Mouse (Mus musculus) embryonic facial prominence, embryonic 11.5 days (tissue): Measurements from ENCODE around the gene Foxa1. TPM values are rescaled to one million over a fixed set of nuclear protein-coding genes. Genes with fewer than 3 reads are reported as not detected.

ENCODE experiments used
- ATAC-seq: fragments of 200-750 bp; cut with Nextera tagmentation; replicated peaks from 2 replicates; pipeline ENCODE4 v1.8.0; 2017; ENCODE audit warnings: low read depth; ENCODE audit not compliant: insufficient number of reproducible peaks, low FRiP score, low TSS enrichment
- DNase-seq: peaks from one replicate; pipeline ENCODE4 v3.0.0-alpha.2; 2015; ENCODE audit warnings: low spot score
- H3K27ac ChIP-seq: fragments of 300-500 bp; sonication (generic); replicated peaks from 2 replicates; pipeline ENCODE4 v1.5.1; 2014; ENCODE audit warnings: mild to moderate bottlenecking, low read depth, low read length, control low read depth
- H3K27me3 ChIP-seq: fragments of 300-500 bp; sonication (generic); 2 replicates; pipeline ENCODE4 v1.6.1; 2014; ENCODE audit warnings: mild to moderate bottlenecking, low read length, moderate library complexity, mixed read lengths; ENCODE audit not compliant: control insufficient read depth, insufficient read depth
- H3K36me3 ChIP-seq: fragments of 300-500 bp; sonication (generic); replicated peaks from 2 replicates; pipeline ENCODE4 v1.6.1; 2014; ENCODE audit warnings: low read depth, mild to moderate bottlenecking, low read length, moderate library complexity, mixed read lengths; ENCODE audit not compliant: control insufficient read depth, insufficient read depth
- H3K4me1 ChIP-seq: fragments of 300-500 bp; sonication (generic); 2 replicates; pipeline ENCODE4 v1.6.1; 2014; ENCODE audit warnings: low read length, mixed read lengths; ENCODE audit not compliant: control insufficient read depth, insufficient read depth
- H3K4me2 ChIP-seq: fragments of 300-500 bp; sonication (generic); 2 replicates; pipeline ENCODE4 v1.6.1; 2014; ENCODE audit warnings: low read depth, mild to moderate bottlenecking, control low read depth, low read length, moderate library complexity
- H3K4me3 ChIP-seq: fragments of 300-500 bp; sonication (generic); 2 replicates; pipeline ENCODE4 v1.5.1; 2014; ENCODE audit warnings: low read depth, low read length, control low read depth
- H3K9ac ChIP-seq: fragments of 300-500 bp; sonication (generic); replicated peaks from 2 replicates; pipeline ENCODE4 v1.6.1; 2014; ENCODE audit warnings: mild to moderate bottlenecking, control low read depth, low read length
- H3K9me3 ChIP-seq: fragments of 300-500 bp; sonication (generic); replicated peaks from 2 replicates; pipeline ENCODE4 v1.6.1; 2016; ENCODE audit warnings: mild to moderate bottlenecking, low read length, inconsistent platforms, mixed read lengths; ENCODE audit not compliant: control insufficient read depth
- WGBS: fragments of 180-500 bp; shearing (Covaris S2); extraction: QIAGEN DNeasy Blood & Tissue Kit; methylation state at CpG from one replicate; pipeline ENCODE4 v1.1.7; 2014; 5-methylcytosine and 5-hydroxymethylcytosine counted together
- polyA plus RNA-seq: library from polyadenylated mRNA; unstranded; fragments of >200 nt; fragmentation: Nextera tagmentation; extraction: Ambion mirVana; gene quantifications from 2 replicates; pipeline ENCODE4 v1.2.1, GENCODE M21; 2014

Gene Foxa1
- polyA plus RNA-seq, 1 experiment from 2014 or later = 1.9 TPM

DNA sequence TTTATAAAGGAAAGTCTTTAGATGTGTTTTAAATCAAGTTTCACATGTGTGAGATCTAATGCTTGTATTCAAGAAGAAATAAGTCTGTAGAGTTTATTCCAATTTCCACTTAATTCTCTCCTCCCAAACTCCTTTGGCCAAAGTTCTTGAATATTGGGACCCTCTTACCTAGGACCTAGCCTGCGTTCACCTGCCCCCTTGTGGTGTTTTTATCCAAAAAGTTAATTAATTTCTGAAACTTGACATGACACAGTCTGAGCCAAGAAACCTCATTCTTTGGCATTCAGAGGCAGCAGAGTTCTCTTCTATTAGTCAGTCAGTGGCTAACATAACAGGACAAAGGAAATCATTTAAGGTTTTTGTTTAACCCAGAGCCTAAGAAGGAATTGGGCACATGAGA lies 32.2 kb downstream of the Foxa1 start:
- 76% methylated on average over 1 of the region's 1 CpGs for WGBS
- H3K9me3 ChIP-seq = no peaks in the 10 kb centered on the region
- DNase-seq (no peak), ATAC-seq (no peak)
- no peak overlapping the region for H3K9ac ChIP-seq
- H3K4me3 ChIP-seq = no peak overlapping the region
- no peaks in the 10 kb centered on the region for H3K27me3 ChIP-seq
- no peaks in the 10 kb centered on the region for H3K4me1 ChIP-seq
- no peaks in the 10 kb centered on the region for H3K36me3 ChIP-seq
- H3K4me2 ChIP-seq = no peak overlapping the region
- H3K27ac ChIP-seq = no peak overlapping the region

DNA sequence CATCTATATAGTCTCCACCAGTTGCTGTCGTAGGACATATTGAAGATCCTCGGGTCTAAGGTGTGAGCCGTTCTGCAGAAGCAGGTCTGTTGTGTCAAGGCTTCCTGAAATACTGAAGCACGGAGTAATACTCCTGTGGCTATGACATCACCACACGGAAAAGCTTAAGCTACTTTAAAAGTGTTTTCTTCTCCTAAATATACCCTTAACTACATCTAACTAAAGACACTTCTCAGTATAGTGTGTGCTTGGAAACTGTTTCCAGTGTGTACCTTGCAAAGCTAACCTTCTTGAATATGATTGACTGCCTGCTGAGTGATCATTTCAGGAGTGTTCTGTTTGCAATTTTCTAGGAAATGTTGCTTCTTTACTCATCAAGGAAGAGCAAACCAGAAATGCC lies 35.2 kb downstream of the Foxa1 start:
- no peaks in the 10 kb centered on the region for H3K9me3 ChIP-seq
- DNase-seq (no peak), ATAC-seq (no peak)
- no peak overlapping the region for H3K4me3 ChIP-seq
- no peak overlapping the region for H3K4me2 ChIP-seq
- H3K36me3 ChIP-seq = no peaks in the 10 kb centered on the region
- H3K4me1 ChIP-seq = no peaks in the 10 kb centered on the region
- H3K27me3 ChIP-seq = no peaks in the 10 kb centered on the region
- no peak overlapping the region for H3K27ac ChIP-seq
- WGBS = 87% methylated on average over 5 of the region's 5 CpGs
- no peak overlapping the region for H3K9ac ChIP-seq

- Histone ChIP-seq H3K4me3 (no peak overlapping the region), H3K27me3 (no peaks in the 10 kb centered on the region), H3K9me3 (no peaks in the 10 kb centered on the region), H3K4me2 (no peak overlapping the region), H3K9ac (no peak overlapping the region), H3K4me1 (no peaks in the 10 kb centered on the region), H3K36me3 (no peaks in the 10 kb centered on the region), H3K27ac (no peak overlapping the region)
- WGBS = 85% methylated on average over 4 of the region's 4 CpGs
- ATAC-seq = no peak
- DNase-seq = no peak
Measured at GRCm38 (mm10) chr12:57511127-57511526, 35.6 kb downstream of the Foxa1 start.

DNA sequence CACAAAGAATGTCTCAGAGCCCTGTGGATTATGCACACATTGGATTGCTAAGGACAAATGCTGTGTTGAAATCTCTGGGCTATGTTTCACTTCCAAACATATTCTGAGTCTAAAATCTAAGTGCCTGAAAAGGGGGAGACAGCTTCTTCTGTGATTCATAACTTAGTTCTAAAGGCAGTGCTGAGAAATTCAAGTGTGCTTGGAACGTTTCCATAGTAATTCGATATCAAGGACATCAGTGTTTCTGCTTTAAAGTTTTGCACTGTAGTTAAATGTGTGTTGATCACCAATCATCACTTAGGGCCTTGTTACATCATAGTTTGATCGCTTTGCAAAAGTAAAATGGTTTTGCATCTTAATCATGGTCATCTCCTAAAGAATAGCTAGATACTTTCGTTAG lies 37.0 kb downstream of the Foxa1 start:
- H3K9me3 ChIP-seq = no peaks in the 10 kb centered on the region
- no peak for ATAC-seq
- no peaks in the 10 kb centered on the region for H3K27me3 ChIP-seq
- H3K36me3 ChIP-seq = no peaks in the 10 kb centered on the region
- no peak overlapping the region for H3K4me2 ChIP-seq
- H3K4me1 ChIP-seq = no peaks in the 10 kb centered on the region
- no peak overlapping the region for H3K9ac ChIP-seq
- H3K4me3 ChIP-seq = no peak overlapping the region
- no peak for DNase-seq
- no peak overlapping the region for H3K27ac ChIP-seq
- 72% methylated on average over 4 of the region's 4 CpGs for WGBS

GRCm38 (mm10) chr12:57508938-57509337 lies 37.8 kb downstream of the Foxa1 start:
- H3K27me3 ChIP-seq = no peaks in the 10 kb centered on the region
- WGBS = 53% methylated on average over 11 of the region's 11 CpGs
- H3K4me3 ChIP-seq = no peak overlapping the region
- no peak for ATAC-seq
- no peaks in the 10 kb centered on the region for H3K4me1 ChIP-seq
- H3K9me3 ChIP-seq = no peaks in the 10 kb centered on the region
- no peak overlapping the region for H3K27ac ChIP-seq
- no peaks in the 10 kb centered on the region for H3K36me3 ChIP-seq
- no peak overlapping the region for H3K9ac ChIP-seq
- no peak overlapping the region for H3K4me2 ChIP-seq
- DNase-seq = no peak

DNA sequence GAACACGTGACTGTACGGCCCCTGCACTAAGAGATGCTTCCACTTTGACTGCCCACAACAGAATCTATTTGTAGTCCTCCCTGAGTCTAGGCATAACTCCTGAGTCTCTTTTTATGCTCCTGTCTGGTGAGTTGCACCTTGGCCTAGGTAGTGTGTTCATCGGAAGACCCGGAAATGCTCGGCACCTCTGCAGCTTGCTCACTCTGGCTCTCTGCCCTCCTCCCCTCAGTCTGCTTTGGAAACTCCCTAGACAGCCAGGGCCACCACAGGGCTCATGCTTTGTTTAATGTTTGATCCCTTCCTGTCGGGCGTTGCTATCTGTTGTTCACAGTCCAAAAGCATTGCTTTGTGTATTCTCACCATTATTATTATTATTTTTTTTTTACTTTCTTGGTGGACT lies 41.4 kb downstream of the Foxa1 start:
- Histone ChIP-seq H3K4me2 (no peak overlapping the region), H3K9me3 (no peaks in the 10 kb centered on the region), H3K4me1 (no peaks in the 10 kb centered on the region), H3K27me3 (no peaks in the 10 kb centered on the region), H3K4me3 (no peak overlapping the region), H3K36me3 (no peaks in the 10 kb centered on the region), H3K9ac (no peak overlapping the region), H3K27ac (no peak overlapping the region)
- DNase-seq (no peak), ATAC-seq (no peak)
- WGBS = 84% methylated on average over 7 of the region's 7 CpGs

GRCm38 (mm10) chr12:57500246-57500645 lies 46.5 kb downstream of the Foxa1 start:
- Histone ChIP-seq H3K27ac (no peak overlapping the region), H3K9me3 (no peaks in the 10 kb centered on the region), H3K27me3 (no peaks in the 10 kb centered on the region), H3K9ac (no peak overlapping the region), H3K4me3 (no peak overlapping the region), H3K4me2 (no peak overlapping the region), H3K36me3 (no peaks in the 10 kb centered on the region), H3K4me1 (no peaks in the 10 kb centered on the region)
- DNase-seq (no peak), ATAC-seq (no peak)
- WGBS = 73% methylated on average over 7 of the region's 7 CpGs

DNA sequence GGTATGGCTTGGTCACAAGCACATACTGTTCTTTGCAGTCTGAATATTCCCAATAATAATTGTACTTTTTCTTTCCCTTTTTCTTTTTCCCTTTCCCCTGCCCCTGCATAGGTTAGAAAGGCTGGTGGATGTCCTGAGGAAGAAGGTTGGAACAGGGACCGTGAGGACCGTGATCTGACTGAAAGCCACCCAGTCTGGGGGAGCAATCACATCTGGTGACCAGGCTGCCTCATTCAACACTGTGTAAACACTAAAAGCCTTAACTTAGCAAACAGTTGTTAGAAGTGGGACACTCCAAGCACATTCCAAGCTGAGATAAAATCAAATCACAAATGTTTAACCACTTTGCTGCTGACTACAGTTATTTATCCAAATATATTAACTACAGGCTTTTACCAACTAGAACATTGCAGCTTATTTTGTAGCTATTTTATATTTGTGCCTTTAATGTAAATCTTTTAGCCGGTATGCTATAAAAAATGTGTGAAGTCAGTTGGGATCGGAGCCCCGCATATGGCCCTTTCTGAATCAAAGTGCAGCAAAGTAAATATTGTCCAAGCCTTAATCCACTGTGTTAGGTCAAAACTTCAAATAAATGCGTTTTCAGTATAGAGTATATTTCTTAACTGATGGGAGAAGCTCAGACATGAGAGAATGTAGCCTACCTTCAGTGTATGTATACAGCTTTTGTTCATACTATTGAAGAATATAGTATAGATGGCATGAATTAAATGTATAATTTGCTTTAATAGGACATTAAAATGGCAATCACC lies 50.2 kb downstream of the Foxa1 start:
- no peaks in the 10 kb centered on the region for H3K36me3 ChIP-seq
- DNase-seq (no peak), ATAC-seq (no peak)
- H3K4me2 ChIP-seq = no peak overlapping the region
- no peaks in the 10 kb centered on the region for H3K4me1 ChIP-seq
- WGBS = 58% methylated on average over 6 of the region's 6 CpGs
- no peaks in the 10 kb centered on the region for H3K9me3 ChIP-seq
- H3K4me3 ChIP-seq = no peak overlapping the region
- H3K27ac ChIP-seq = no peak overlapping the region
- no peak overlapping the region for H3K9ac ChIP-seq
- no peaks in the 10 kb centered on the region for H3K27me3 ChIP-seq
